Mouse (Mus musculus): ENCODE measurements at regions not wholly inside any gene's neighbourhood (a gene's known extent, or its start where the extent isn't known, plus 50 kb on each side); places are given as distances from the start of the nearest gene placed in this dataset.

DNA sequence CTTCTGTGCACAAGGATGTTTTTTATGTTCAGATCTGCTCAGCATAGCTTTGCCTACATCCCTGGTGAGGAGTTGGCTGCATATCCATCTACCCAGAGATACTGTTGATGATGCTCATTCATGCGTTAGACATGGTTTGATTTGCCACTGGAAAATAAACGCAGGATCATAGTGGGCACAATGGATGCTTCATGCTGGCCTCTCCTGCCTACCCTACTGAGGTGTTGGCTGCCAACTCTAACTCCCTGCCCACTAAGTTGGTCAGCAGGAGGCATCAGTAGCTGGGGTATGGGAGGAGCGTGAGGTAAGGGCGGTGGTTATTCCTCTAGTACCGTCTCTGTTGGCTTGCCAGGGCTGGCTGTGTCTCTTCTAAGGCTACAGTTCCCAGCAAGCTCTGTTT is 307.3 kb downstream of the Gm49356 start:
- WGBS, result 83% methylated on average over 5 of the region's 5 CpGs
- DNase-seq (ENCODE audit: low spot score) (no peak), ATAC-seq (no peak)
- Histone ChIP-seq H3K27ac (ENCODE audit: low read length) (no peak overlapping the region), H3K4me3 (ENCODE audit: low read depth, low read length) (no peak overlapping the region), H3K9ac (replicated peaks; ENCODE audit: low read depth) (no peak overlapping the region), H3K4me2 (replicated peaks; ENCODE audit: low read depth, low read length) (no peak overlapping the region), H3K4me1 (ENCODE audit: insufficient read depth, low read depth, low read length) (peaks cover 17% of the 10 kb centered on the region; the same call in 1 of the 2 replicates), H3K36me3 (ENCODE audit: insufficient read depth, low read length) (no peaks in the 10 kb centered on the region), H3K27me3 (replicated peaks; ENCODE audit: insufficient read depth, low read length) (no peaks in the 10 kb centered on the region), H3K9me3 (ENCODE audit: low read length) (no peaks in the 10 kb centered on the region)
- TF ChIP-seq CTCF (IDR thresholded peaks at IDR 0.05) (no peak), EP300 (IDR thresholded peaks at IDR 0.05) (no peak)

DNA sequence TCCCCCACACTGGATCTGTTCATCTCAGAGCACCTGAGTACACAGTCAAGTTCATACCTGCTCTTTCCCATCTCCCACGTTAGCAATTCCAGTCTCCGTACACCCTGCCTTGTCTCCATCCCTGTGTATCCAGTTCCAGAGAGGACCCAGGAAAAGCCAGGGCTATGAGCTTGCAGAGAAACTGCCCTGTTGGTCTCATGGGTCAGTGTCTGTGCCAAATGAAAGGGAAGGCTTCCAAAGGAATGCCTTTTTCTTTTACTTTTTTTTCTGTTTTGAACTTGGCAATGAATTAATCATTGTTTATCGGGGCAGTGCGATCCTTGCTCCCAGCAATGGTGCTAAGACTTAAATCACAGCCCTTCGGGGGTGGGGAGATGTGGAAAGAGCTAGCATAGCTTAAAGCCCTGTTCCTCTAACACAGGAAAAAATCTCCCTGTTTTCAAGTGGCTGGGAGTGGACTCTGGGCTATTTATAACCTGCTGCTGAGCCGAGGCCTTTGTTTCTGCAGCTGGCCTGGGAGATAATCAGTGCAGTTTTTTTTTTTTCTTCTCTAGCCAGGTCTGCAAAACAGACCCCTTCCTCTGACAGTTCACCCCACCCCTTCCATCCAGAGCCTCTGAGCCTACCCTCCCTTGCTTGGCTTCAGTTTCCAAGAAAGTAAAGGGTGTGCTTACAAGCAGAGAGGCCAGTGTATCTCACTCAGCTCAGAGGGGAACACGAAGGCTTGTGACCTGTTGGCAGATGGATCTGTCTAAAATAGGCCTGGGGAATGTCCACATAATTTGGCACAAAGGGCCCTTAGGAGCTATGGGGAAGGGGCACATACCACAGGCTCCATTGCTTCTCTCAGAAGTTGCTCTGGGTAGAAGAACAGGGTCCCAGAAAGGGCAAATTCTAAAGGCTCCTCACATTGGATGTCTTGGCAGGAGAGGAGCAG is 308.6 kb downstream of the Gm49356 start:
- ATAC-seq (peak; percentile 90), DNase-seq (ENCODE audit: low spot score) (peak; percentile 95)
- TF ChIP-seq CTCF (IDR thresholded peaks at IDR 0.05) (no peak), EP300 (IDR thresholded peaks at IDR 0.05) (peak; percentile 78)
- H3K9me3 ChIP-seq (ENCODE audit: low read length), result no peaks in the 10 kb centered on the region
- no peaks in the 10 kb centered on the region for H3K27me3 ChIP-seq (replicated peaks; ENCODE audit: insufficient read depth, low read length)
- H3K4me1 ChIP-seq (ENCODE audit: insufficient read depth, low read depth, low read length), result peaks cover 17% of the 10 kb centered on the region; the same call in 1 of the 2 replicates
- H3K9ac ChIP-seq (replicated peaks; ENCODE audit: low read depth), result no peak overlapping the region
- peak overlapping the region; percentile 75 for H3K27ac ChIP-seq (ENCODE audit: low read length)
- no peak overlapping the region for H3K4me2 ChIP-seq (replicated peaks; ENCODE audit: low read depth, low read length)
- WGBS, result 2% methylated on average over 7 of the region's 7 CpGs
- H3K36me3 ChIP-seq (ENCODE audit: insufficient read depth, low read length), result no peaks in the 10 kb centered on the region
- no peak overlapping the region for H3K4me3 ChIP-seq (ENCODE audit: low read depth, low read length)

DNA sequence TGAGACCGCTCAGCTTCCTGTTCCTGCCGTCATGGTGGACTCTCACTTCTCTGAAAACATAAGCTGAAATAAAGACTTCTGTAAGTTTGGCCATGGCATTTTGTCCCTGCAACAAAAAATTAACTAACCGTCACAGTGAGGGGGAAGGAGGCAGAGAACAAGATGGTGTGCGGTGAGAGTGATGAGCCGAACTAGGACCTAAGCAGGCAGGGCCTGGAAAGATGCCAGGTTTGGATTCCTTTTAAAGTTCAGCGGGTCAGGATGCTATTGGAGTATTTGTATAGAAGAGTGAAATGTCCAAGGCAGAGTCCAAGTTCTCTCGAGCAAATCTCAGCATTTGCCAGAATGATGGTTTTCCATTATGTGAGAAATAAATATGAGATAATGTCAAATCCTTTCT is 312.3 kb downstream of the Gm49356 start:
- H3K4me2 ChIP-seq (replicated peaks; ENCODE audit: low read depth, low read length), result no peak overlapping the region
- TF ChIP-seq CTCF (IDR thresholded peaks at IDR 0.05) (no peak), EP300 (IDR thresholded peaks at IDR 0.05) (no peak)
- H3K4me3 ChIP-seq (ENCODE audit: low read depth, low read length), result no peak overlapping the region
- ATAC-seq (no peak), DNase-seq (ENCODE audit: low spot score) (peak; percentile 67)
- H3K9me3 ChIP-seq (ENCODE audit: low read length), result no peaks in the 10 kb centered on the region
- H3K27me3 ChIP-seq (replicated peaks; ENCODE audit: insufficient read depth, low read length), result no peaks in the 10 kb centered on the region
- peak overlapping the region; percentile 6 for H3K27ac ChIP-seq (ENCODE audit: low read length)
- H3K9ac ChIP-seq (replicated peaks; ENCODE audit: low read depth), result no peak overlapping the region
- 44% methylated on average over 7 of the region's 7 CpGs for WGBS
- peaks cover 17% of the 10 kb centered on the region; the same call in 1 of the 2 replicates for H3K4me1 ChIP-seq (ENCODE audit: insufficient read depth, low read depth, low read length)
- H3K36me3 ChIP-seq (ENCODE audit: insufficient read depth, low read length), result no peaks in the 10 kb centered on the region

DNA sequence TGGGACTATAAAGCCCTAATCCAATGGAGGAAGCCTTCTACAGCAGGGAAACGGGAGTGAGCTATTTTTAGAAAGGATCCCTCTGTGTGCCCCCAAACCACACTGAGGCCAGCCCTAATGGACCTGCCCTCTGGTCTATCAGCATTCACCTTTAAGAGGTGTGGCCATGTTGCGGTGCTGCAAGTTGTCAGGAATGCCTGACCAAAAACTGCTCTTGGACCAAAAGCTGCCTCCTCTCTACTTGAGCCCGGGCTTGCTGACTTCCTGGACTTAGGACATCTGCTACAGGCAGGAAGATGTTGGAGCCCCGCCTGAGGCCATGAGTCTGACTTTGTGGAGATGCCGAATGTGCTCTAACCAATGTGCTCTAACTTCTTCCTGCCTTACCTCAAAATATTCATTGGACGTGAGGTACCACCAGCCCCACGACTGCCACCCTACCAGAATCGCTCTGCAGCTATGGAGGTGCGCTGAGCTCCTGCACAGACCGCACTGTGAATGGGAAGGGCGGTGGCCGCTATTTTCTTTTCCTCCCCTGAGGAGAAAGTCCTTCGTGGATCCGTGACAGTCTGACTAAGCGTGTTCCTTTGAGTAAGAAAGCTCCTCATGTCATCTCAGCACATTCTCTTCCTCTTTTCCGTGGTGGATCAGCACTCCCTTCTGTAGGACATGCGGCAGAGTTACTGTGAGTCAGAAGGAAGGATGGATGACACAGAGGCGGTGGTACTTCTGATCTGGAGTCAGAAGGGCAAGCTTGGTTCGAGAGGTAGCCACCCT is 313.0 kb downstream of the Gm49356 start:
- Histone ChIP-seq H3K4me1 (ENCODE audit: insufficient read depth, low read depth, low read length) (peaks cover 15% of the 10 kb centered on the region; the same call in 1 of the 2 replicates), H3K27me3 (replicated peaks; ENCODE audit: insufficient read depth, low read length) (no peaks in the 10 kb centered on the region), H3K4me2 (replicated peaks; ENCODE audit: low read depth, low read length) (no peak overlapping the region), H3K36me3 (ENCODE audit: insufficient read depth, low read length) (no peaks in the 10 kb centered on the region), H3K9me3 (ENCODE audit: low read length) (no peaks in the 10 kb centered on the region), H3K9ac (replicated peaks; ENCODE audit: low read depth) (no peak overlapping the region), H3K4me3 (ENCODE audit: low read depth, low read length) (no peak overlapping the region), H3K27ac (ENCODE audit: low read length) (peak overlapping the region; percentile 27; the same call in 1 of the 2 replicates)
- DNase-seq (ENCODE audit: low spot score) (peak; percentile 17), ATAC-seq (no peak)
- 64% methylated on average over 19 of the region's 19 CpGs for WGBS
- TF ChIP-seq CTCF (IDR thresholded peaks at IDR 0.05) (no peak), EP300 (IDR thresholded peaks at IDR 0.05) (no peak)

DNA sequence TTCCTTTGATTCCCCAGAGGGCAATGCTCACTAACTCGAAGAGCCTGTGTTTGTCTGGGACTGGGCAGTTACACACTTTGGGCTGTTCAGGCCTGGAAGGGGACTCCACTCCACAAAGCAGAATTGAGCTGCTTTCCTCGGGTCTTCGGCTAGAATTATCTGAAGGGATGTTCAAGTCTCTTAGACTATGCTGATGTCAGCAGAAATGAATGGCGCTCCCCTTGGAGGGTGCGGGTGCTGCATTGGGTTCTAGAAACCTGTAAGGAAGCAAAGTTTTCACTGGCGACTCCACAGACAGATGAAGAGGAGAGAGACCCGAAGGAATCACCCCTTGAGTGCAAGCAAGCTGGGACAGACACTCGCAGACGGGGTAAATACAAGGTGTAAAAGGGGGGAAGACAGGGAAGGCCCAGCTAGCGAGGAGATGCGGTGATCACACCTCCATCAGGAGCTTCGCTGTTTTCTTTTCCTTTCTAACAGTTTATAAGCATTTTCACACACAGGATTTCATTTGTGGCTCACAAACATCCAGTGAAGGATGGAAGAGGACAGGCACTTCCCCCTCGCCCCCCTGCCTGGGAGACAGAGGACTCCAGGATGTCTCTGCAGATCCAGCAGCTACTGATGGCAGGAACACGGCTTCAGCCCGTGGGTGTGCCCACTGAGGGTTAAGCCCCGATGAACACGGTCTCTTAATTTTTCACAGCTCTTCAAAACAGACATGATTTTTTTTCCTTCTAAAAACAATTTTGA is 314.2 kb downstream of the Gm49356 start:
- Histone ChIP-seq H3K4me1 (ENCODE audit: insufficient read depth, low read depth, low read length) (peaks cover 5% of the 10 kb centered on the region; the same call in 1 of the 2 replicates), H3K9ac (replicated peaks; ENCODE audit: low read depth) (no peak overlapping the region), H3K27ac (ENCODE audit: low read length) (no peak overlapping the region), H3K36me3 (ENCODE audit: insufficient read depth, low read length) (no peaks in the 10 kb centered on the region), H3K9me3 (ENCODE audit: low read length) (no peaks in the 10 kb centered on the region), H3K4me2 (replicated peaks; ENCODE audit: low read depth, low read length) (no peak overlapping the region), H3K27me3 (replicated peaks; ENCODE audit: insufficient read depth, low read length) (no peaks in the 10 kb centered on the region), H3K4me3 (ENCODE audit: low read depth, low read length) (no peak overlapping the region)
- ATAC-seq (no peak), DNase-seq (ENCODE audit: low spot score) (peak; percentile 7)
- no peak for TF ChIP-seq EP300 (IDR thresholded peaks at IDR 0.05)
- TF ChIP-seq CTCF (IDR thresholded peaks at IDR 0.05), result no peak
- WGBS, result 62% methylated on average over 17 of the region's 17 CpGs

Data from lung, postnatal 0 days (tissue).